Mouse (Mus musculus) cerebellum, adult 11 months (tissue): Measurements from ENCODE around the gene Psmc3ip.
"Not testable (repeated sequence)": the region's sequence is repeated elsewhere in the genome, so short reads cannot be mapped to it uniquely, and the experiment has no call there.

Experiments used
- DNase-seq: peaks from one replicate; pipeline ENCODE4 v3.0.0; 2022

Gene Psmc3ip

GRCm38 (mm10) chr11:101095314-101096024 is at the start of gene Psmc3ip:
Psmc3ip (minus strand) TSS chr11:101095436.
- peak; percentile 92 for DNase-seq

GRCm38 (mm10) chr11:101143338-101144225 is 48.3 kb upstream of the Psmc3ip start:
- no peak for DNase-seq

GRCm38 (mm10) chr11:101142215-101142967 is 47.2 kb upstream of the Psmc3ip start:
- no peak for DNase-seq

GRCm38 (mm10) chr11:101141088-101141487 is 45.9 kb upstream of the Psmc3ip start:
- no peak for DNase-seq

- no peak for DNase-seq
Measured at GRCm38 (mm10) chr11:101140164-101140819, 45.1 kb upstream of the Psmc3ip start.

- no peak for DNase-seq
Measured at GRCm38 (mm10) chr11:101138536-101139181, 43.4 kb upstream of the Psmc3ip start.

- no peak for DNase-seq
Measured at GRCm38 (mm10) chr11:101137000-101137399, 41.8 kb upstream of the Psmc3ip start.

- DNase-seq, result no peak
Measured at GRCm38 (mm10) chr11:101134217-101134865, 39.1 kb upstream of the Psmc3ip start.

GRCm38 (mm10) chr11:101133037-101133436 is 37.8 kb upstream of the Psmc3ip start:
- no peak for DNase-seq

GRCm38 (mm10) chr11:101131701-101132100 is 36.5 kb upstream of the Psmc3ip start:
- DNase-seq, result no peak

GRCm38 (mm10) chr11:101131187-101131586 is 36.0 kb upstream of the Psmc3ip start:
- DNase-seq, result peak; percentile 55

- no peak for DNase-seq
Measured at GRCm38 (mm10) chr11:101130056-101130756, 35.0 kb upstream of the Psmc3ip start.

- DNase-seq, result peak; percentile 76
Measured at GRCm38 (mm10) chr11:101128996-101129577, 33.9 kb upstream of the Psmc3ip start.

GRCm38 (mm10) chr11:101127075-101127474 is 31.8 kb upstream of the Psmc3ip start:
- DNase-seq, result no peak

GRCm38 (mm10) chr11:101125008-101125407 is 29.8 kb upstream of the Psmc3ip start:
- not testable (repeated sequence) for DNase-seq

- DNase-seq, result not testable (repeated sequence)
Measured at GRCm38 (mm10) chr11:101124494-101124893, 29.3 kb upstream of the Psmc3ip start.

- DNase-seq, result no peak
Measured at GRCm38 (mm10) chr11:101120545-101121188, 25.4 kb upstream of the Psmc3ip start.

GRCm38 (mm10) chr11:101119761-101120544 is 24.7 kb upstream of the Psmc3ip start, which contains the start of the genes Retreg3 and Tubg1:
Retreg3 (minus strand) TSS chr11:101119893.
Tubg1 (plus strand) TSS chr11:101119938.
- DNase-seq, result peak; percentile 99
